Mouse (Mus musculus) heart, postnatal 0 days (tissue): ENCODE results near the gene Gm28042.

Experiments
- CTCF ChIP-seq: IDR thresholded peaks from 2 replicates; pipeline ENCODE4 v1.5.1; 2016; ENCODE audit warnings: antibody characterized with exemption, control low read depth, low read depth
- EP300 ChIP-seq: IDR thresholded peaks from 2 replicates; pipeline ENCODE4 v1.6.1; 2016; ENCODE audit warnings: antibody characterized with exemption, low read depth

- TF ChIP-seq CTCF (no peak), EP300 (no peak)
Observed at GRCm38 (mm10) chr2:119997354-119997753, 29.9 kb upstream of the Gm28042 start.
